Mouse (Mus musculus): ENCODE data around the gene Odf3.

Gene Odf3

GRCm38 (mm10) chr7:140847755-140848580 lies at the start of gene Odf3:
TSS of gene Odf3 (plus strand) at chr7:140847805.
- no peak for DNase-seq (ENCODE audit: extremely low read depth, insufficient read length, low spot score)

GRCm38 (mm10) chr7:140798212-140798611 lies 49.4 kb upstream of the Odf3 start:
- no peak for DNase-seq (ENCODE audit: extremely low read depth, insufficient read length, low spot score)

GRCm38 (mm10) chr7:140802629-140803028 lies 45.0 kb upstream of the Odf3 start:
- no peak for DNase-seq (ENCODE audit: extremely low read depth, insufficient read length, low spot score)

GRCm38 (mm10) chr7:140805704-140806103 lies 41.9 kb upstream of the Odf3 start:
- no peak for DNase-seq (ENCODE audit: extremely low read depth, insufficient read length, low spot score)

- DNase-seq (ENCODE audit: extremely low read depth, insufficient read length, low spot score), result no peak
Measured at GRCm38 (mm10) chr7:140810496-140810895, 37.1 kb upstream of the Odf3 start.

- no peak for DNase-seq (ENCODE audit: extremely low read depth, insufficient read length, low spot score)
Measured at GRCm38 (mm10) chr7:140811714-140812113, 35.9 kb upstream of the Odf3 start.

GRCm38 (mm10) chr7:140812850-140813249 lies 34.8 kb upstream of the Odf3 start:
- DNase-seq (ENCODE audit: extremely low read depth, insufficient read length, low spot score), result no peak

- DNase-seq (ENCODE audit: extremely low read depth, insufficient read length, low spot score), result no peak
Measured at GRCm38 (mm10) chr7:140820173-140820572, 27.4 kb upstream of the Odf3 start.

- DNase-seq (ENCODE audit: extremely low read depth, insufficient read length, low spot score), result no peak
Measured at GRCm38 (mm10) chr7:140821305-140821652, 26.3 kb upstream of the Odf3 start.

- DNase-seq (ENCODE audit: extremely low read depth, insufficient read length, low spot score), result no peak
Measured at GRCm38 (mm10) chr7:140821653-140822329, 25.8 kb upstream of the Odf3 start, which contains the start of gene Zfp941. TSS of gene Zfp941 (minus strand) at chr7:140822178.

GRCm38 (mm10) chr7:140822731-140823130 lies 24.9 kb upstream of the Odf3 start:
- no peak for DNase-seq (ENCODE audit: extremely low read depth, insufficient read length, low spot score)

- peak; percentile 35 for DNase-seq (ENCODE audit: extremely low read depth, insufficient read length, low spot score)
Measured at GRCm38 (mm10) chr7:140828171-140828881, 19.3 kb upstream of the Odf3 start.

GRCm38 (mm10) chr7:140831447-140831846 lies 16.2 kb upstream of the Odf3 start:
- no peak for DNase-seq (ENCODE audit: extremely low read depth, insufficient read length, low spot score)

GRCm38 (mm10) chr7:140833341-140833740 lies 14.3 kb upstream of the Odf3 start:
- no peak for DNase-seq (ENCODE audit: extremely low read depth, insufficient read length, low spot score)

GRCm38 (mm10) chr7:140834968-140835757 lies 12.4 kb upstream of the Odf3 start, which contains the start of gene Urah:
TSS of gene Urah (plus strand) at chr7:140835018.
- no peak for DNase-seq (ENCODE audit: extremely low read depth, insufficient read length, low spot score)

GRCm38 (mm10) chr7:140835758-140836087 lies 11.9 kb upstream of the Odf3 start:
- DNase-seq (ENCODE audit: extremely low read depth, insufficient read length, low spot score), result no peak

- no peak for DNase-seq (ENCODE audit: extremely low read depth, insufficient read length, low spot score)
Measured at GRCm38 (mm10) chr7:140836243-140837115, 11.1 kb upstream of the Odf3 start.

GRCm38 (mm10) chr7:140839556-140839955 lies 8.0 kb upstream of the Odf3 start:
- no peak for DNase-seq (ENCODE audit: extremely low read depth, insufficient read length, low spot score)
